ENCODE assay signal across 8 mouse cellular contexts in the genomic region with DNA sequence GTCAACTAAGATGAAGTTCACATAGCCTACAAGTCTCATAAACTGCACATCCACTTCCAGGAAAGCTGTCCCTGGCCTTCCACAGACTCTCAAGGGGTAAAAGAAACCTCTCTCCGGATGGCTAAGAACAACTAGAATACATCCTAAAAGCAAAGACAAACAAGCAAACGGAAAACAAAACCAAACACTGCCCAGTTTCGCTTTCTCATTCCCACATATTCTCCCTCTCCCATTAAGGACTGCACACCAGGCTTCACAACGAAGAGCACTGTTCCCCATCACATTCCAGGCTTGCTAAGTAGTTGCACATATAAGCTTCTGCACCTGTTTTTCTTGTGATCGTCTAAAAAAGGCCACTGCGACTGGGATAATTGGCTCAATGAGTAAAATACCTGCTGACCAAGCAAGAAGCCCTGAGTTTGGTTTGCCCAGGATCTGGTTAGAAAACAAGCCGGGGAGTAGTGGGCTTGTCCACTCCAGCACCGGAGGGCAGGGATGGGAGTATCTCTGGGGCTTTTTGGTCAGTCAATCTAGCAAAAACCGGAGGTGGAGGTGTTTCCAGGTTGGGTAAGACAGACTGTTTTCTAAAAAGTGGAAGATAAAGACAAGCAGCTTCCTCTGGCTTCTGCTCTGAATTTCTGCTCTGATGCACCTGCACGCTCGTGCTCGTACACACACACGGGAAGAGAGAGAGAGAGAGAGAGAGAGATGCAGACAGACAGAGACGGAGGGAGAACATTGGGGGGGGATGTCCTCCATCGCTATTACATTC. TPM values are rescaled to one million over a fixed set of nuclear protein-coding genes. Genes with fewer than 3 reads are reported as not detected.
DNase-seq lines count a peak whose midpoint lies in the region; ATAC-seq and TF ChIP-seq lines count a peak whose summit lies in the region.

No protein-coding gene starts in this region.

- ATAC-seq in kidney, embryonic 15.5 days (replicated peaks; ENCODE audit: low FRiP score), result no peak
- no peak for ATAC-seq in hindbrain, embryonic 13.5 days (ENCODE audit: low FRiP score)
- no peak for ATAC-seq in midbrain, embryonic 11.5 days (ENCODE audit: low FRiP score)

- 24% methylated on average over 15 of the region's 15 CpGs for WGBS in kidney, embryonic 15.5 days
- 13% methylated on average over 15 of the region's 15 CpGs for WGBS in bone marrow, adult 2 months
- WGBS in hindbrain, embryonic 13.5 days, result 32% methylated on average over 15 of the region's 15 CpGs
- 24% methylated on average over 15 of the region's 15 CpGs for WGBS in midbrain, embryonic 11.5 days

- H3K4me1 ChIP-seq in kidney, embryonic 15.5 days, result peaks cover 16% of the 10 kb centered on the region
- H3K4me1 ChIP-seq in bone marrow, adult 2 months (ENCODE audit: control insufficient read depth, insufficient read depth, low read length), result peaks cover 3% of the 10 kb centered on the region
- peaks cover 28% of the 10 kb centered on the region for H3K4me1 ChIP-seq in hindbrain, embryonic 13.5 days (replicated peaks)
- peaks cover 11% of the 10 kb centered on the region for H3K4me1 ChIP-seq in midbrain, embryonic 11.5 days (ENCODE audit: control insufficient read depth, insufficient read depth, low read length)

- H3K27me3 ChIP-seq in kidney, embryonic 15.5 days, result no peaks in the 10 kb centered on the region
- H3K27me3 ChIP-seq in hindbrain, embryonic 13.5 days, result no peaks in the 10 kb centered on the region
- no peaks in the 10 kb centered on the region for H3K27me3 ChIP-seq in midbrain, embryonic 11.5 days (ENCODE audit: control insufficient read depth, insufficient read depth, low read length)

- no peak for TF ChIP-seq CTCF in bone marrow, adult 2 months (IDR thresholded peaks at IDR 0.05; ENCODE audit: control insufficient read depth, insufficient read depth, low read length)

- no peak for TF ChIP-seq POLR2A in bone marrow, adult 2 months (IDR thresholded peaks at IDR 0.05; ENCODE audit: borderline replicate concordance, control insufficient read depth, low read depth, low read length)

- peaks cover 22% of the 10 kb centered on the region for H3K36me3 ChIP-seq in kidney, embryonic 15.5 days
- peaks cover 20% of the 10 kb centered on the region for H3K36me3 ChIP-seq in hindbrain, embryonic 13.5 days
- H3K36me3 ChIP-seq in midbrain, embryonic 11.5 days (ENCODE audit: control insufficient read depth, insufficient read depth, low read length), result peaks cover 2% of the 10 kb centered on the region; the same call in 1 of the 2 replicates

- no peaks in the 10 kb centered on the region for H3K9me3 ChIP-seq in kidney, embryonic 15.5 days (replicated peaks)
- H3K9me3 ChIP-seq in hindbrain, embryonic 13.5 days, result no peaks in the 10 kb centered on the region
- no peaks in the 10 kb centered on the region for H3K9me3 ChIP-seq in midbrain, embryonic 11.5 days (ENCODE audit: control insufficient read depth, low read length)

- DNase-seq in kidney, adult 18-20 months, result no peak
- DNase-seq in midbrain, embryonic 11.5 days (ENCODE audit: low spot score, missing footprints), result no peak
- no peak for DNase-seq in yolk sac, embryonic 10.5 days (ENCODE audit: low spot score)
- no peak for DNase-seq in adrenal gland, adult 2 months
- DNase-seq in cerebellum, adult 11 months, result no peak

- peak overlapping the region; percentile 97 for H3K4me3 ChIP-seq in kidney, embryonic 15.5 days (replicated peaks)
- H3K4me3 ChIP-seq in bone marrow, adult 2 months (replicated peaks; ENCODE audit: control insufficient read depth, low read depth, low read length), result peak overlapping the region; percentile 94
- H3K4me3 ChIP-seq in hindbrain, embryonic 13.5 days, result peak overlapping the region; percentile 89
- H3K4me3 ChIP-seq in midbrain, embryonic 11.5 days (ENCODE audit: low read depth, low read length), result peak overlapping the region; percentile 89

- H3K4me2 ChIP-seq in kidney, embryonic 15.5 days, result peak overlapping the region; percentile 91
- peak overlapping the region; percentile 98 for H3K4me2 ChIP-seq in hindbrain, embryonic 13.5 days
- peak overlapping the region; percentile 82 for H3K4me2 ChIP-seq in midbrain, embryonic 11.5 days

- H3K9ac ChIP-seq in kidney, embryonic 15.5 days, result peak overlapping the region; percentile 82
- peak overlapping the region; percentile 90 for H3K9ac ChIP-seq in hindbrain, embryonic 13.5 days
- peak overlapping the region; percentile 85 for H3K9ac ChIP-seq in midbrain, embryonic 11.5 days (ENCODE audit: low read length)

- no peak overlapping the region for H3K27ac ChIP-seq in kidney, embryonic 15.5 days
- H3K27ac ChIP-seq in bone marrow, adult 2 months (ENCODE audit: control insufficient read depth, insufficient read depth, low read depth, low read length, poor library complexity), result peak overlapping the region; percentile 80
- H3K27ac ChIP-seq in hindbrain, embryonic 13.5 days, result peak overlapping the region; percentile 76; the same call in 1 of the 2 replicates
- H3K27ac ChIP-seq in midbrain, embryonic 11.5 days (ENCODE audit: low read depth, low read length), result no peak overlapping the region

RNA-seq across cellular contexts. Expression of gene Fcf1, which starts 0.9 kb away (rescaled TPM):
- 137 and 162 TPM in 2 replicates for polyA plus RNA-seq in kidney, embryonic 15.5 days (2015; fragmentation: Nextera tagmentation; extraction: Ambion mirVana)
- 76.1 and 122 TPM in 2 replicates for polyA plus RNA-seq in bone marrow, adult 2 months (2011; ENCODE audit: insufficient read depth, insufficient read length, low replicate concordance, missing spikeins)
- polyA plus RNA-seq in hindbrain, embryonic 13.5 days (2015; fragmentation: Nextera tagmentation; extraction: Ambion mirVana), result 111 and 113 TPM in 2 replicates
- 160 and 164 TPM in 2 replicates for polyA plus RNA-seq in midbrain, embryonic 11.5 days (2014; fragmentation: Nextera tagmentation; extraction: Ambion mirVana)
- total RNA-seq in adrenal gland, adult 2 months (2021), result 100 to 1,000 TPM in 1 of 2 experiments, 10 to 100 TPM in 1; 89.4 to 117 TPM
- polyA plus RNA-seq in adrenal gland, adult 2 months (2012; rRNA removed), result 10.6 and 10.9 TPM in 2 replicates

RNA-seq across cellular contexts. Expression of gene Arel1, which starts 0.9 kb away (rescaled TPM):
- 11.7 and 13.7 TPM in 2 replicates for polyA plus RNA-seq in kidney, embryonic 15.5 days (2015; fragmentation: Nextera tagmentation; extraction: Ambion mirVana)
- 16.9 and 28.6 TPM in 2 replicates for polyA plus RNA-seq in bone marrow, adult 2 months (2011; ENCODE audit: insufficient read depth, insufficient read length, low replicate concordance, missing spikeins)
- 30.9 and 32.6 TPM in 2 replicates for polyA plus RNA-seq in hindbrain, embryonic 13.5 days (2015; fragmentation: Nextera tagmentation; extraction: Ambion mirVana)
- 24.3 and 24.4 TPM in 2 replicates for polyA plus RNA-seq in midbrain, embryonic 11.5 days (2014; fragmentation: Nextera tagmentation; extraction: Ambion mirVana)
- 10 to 100 TPM; 29.6 to 33.5 TPM for total RNA-seq in adrenal gland, adult 2 months (2021)
- polyA plus RNA-seq in adrenal gland, adult 2 months (2012; rRNA removed), result 19.1 and 20.2 TPM in 2 replicates

RNA-seq across cellular contexts. Expression of gene Ylpm1, which starts 26.3 kb away (rescaled TPM):
- 29.8 and 29.9 TPM in 2 replicates for polyA plus RNA-seq in kidney, embryonic 15.5 days (2015; fragmentation: Nextera tagmentation; extraction: Ambion mirVana)
- polyA plus RNA-seq in bone marrow, adult 2 months (2011; ENCODE audit: insufficient read depth, insufficient read length, low replicate concordance, missing spikeins), result 15.0 and 36.2 TPM in 2 replicates
- 35.5 and 37.8 TPM in 2 replicates for polyA plus RNA-seq in hindbrain, embryonic 13.5 days (2015; fragmentation: Nextera tagmentation; extraction: Ambion mirVana)
- polyA plus RNA-seq in midbrain, embryonic 11.5 days (2014; fragmentation: Nextera tagmentation; extraction: Ambion mirVana), result 44.4 and 46.4 TPM in 2 replicates
- total RNA-seq in adrenal gland, adult 2 months (2021), result 10 to 100 TPM; 37.6 to 49.2 TPM
- 12.7 and 23.7 TPM in 2 replicates for polyA plus RNA-seq in adrenal gland, adult 2 months (2012; rRNA removed)

Comparison
In these comparisons a context has a peak if more than half of its experiments do, and no peak if none do; other contexts are left out.
1. H3K27ac ChIP-seq: peak in bone marrow, adult 2 months (single experiment) and hindbrain, embryonic 13.5 days (single experiment); none in kidney, embryonic 15.5 days (single experiment) and midbrain, embryonic 11.5 days (single experiment).
2. Peak in every context shown above with its lines, with median percentiles within 50 percentile points of each other: H3K4me2 ChIP-seq, H3K4me3 ChIP-seq and H3K9ac ChIP-seq.